Mouse (Mus musculus): ENCODE data around the gene Smco4. TPM values are rescaled to one million over a fixed set of nuclear protein-coding genes. Genes with fewer than 3 reads are reported as not detected.
A peak's percentile ranks its signal among the peaks of the same experiment; 100 is the strongest.

Smco4 gene
- polyA plus RNA-seq (2015; fragmentation: Nextera tagmentation; extraction: Ambion mirVana): 1.3 and 1.5 TPM in 2 replicates

DNA sequence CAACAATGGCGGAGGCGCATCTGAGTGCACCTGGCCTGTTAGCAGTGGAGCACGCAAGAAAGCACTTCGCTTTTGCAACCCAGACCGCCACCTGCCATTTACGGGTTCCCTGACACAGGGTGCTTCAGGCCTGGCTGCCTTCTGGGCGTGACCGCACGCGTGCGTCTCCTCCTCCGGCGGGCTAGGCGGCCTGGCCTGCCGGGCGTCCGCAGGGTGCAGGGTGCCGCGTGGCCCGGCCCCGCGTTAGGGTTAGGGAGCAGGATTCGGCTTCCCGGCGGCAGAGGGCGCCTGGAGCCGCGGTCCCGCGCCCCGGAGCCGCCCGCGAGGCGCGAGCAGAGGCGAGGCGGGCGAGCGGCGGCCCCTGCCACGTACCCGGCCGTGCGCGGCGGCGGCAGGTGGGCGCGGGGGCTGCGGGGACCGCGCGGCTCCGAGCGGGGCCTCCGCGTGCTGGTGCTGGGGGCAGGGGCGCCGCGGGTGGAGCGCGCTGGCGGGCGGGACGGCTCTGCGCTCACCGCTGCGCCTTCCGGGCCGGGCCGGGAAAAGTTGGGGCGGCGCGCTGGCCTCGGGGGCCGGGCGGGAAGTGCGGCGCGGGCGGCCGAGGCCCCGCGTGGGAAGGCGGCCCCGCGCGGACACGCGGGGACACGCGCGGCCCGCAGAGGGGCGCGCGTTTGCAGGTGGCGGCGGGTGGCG lies at the start of gene Smco4:
TSS of gene Smco4 (plus strand) at position 198 of the 690 bp plus-strand sequence.
- WGBS: under 1% methylated on average over 50 of the region's 101 CpGs
- H3K27ac ChIP-seq: 0 out of 2 replicates have a peak within 1 kb of the TSS, but pooled peaks have one; percentile 14
- peak within 1 kb of the TSS; percentile 88 for H3K4me2 ChIP-seq (replicated peaks)
- H3K27me3 ChIP-seq: peaks cover 9% of the 10 kb centered on the region; the same call in 1 of the 2 replicates
- H3K4me1 ChIP-seq (replicated peaks): peaks cover 22% of the 10 kb centered on the region
- no peaks in the 10 kb centered on the region for H3K36me3 ChIP-seq
- H3K4me3 ChIP-seq (replicated peaks): peak within 1 kb of the TSS; percentile 79
- H3K9me3 ChIP-seq: no peaks in the 10 kb centered on the region
- peak; percentile 90 for ATAC-seq
- H3K9ac ChIP-seq (replicated peaks): peak within 1 kb of the TSS; percentile 82

GRCm38 (mm10) chr9:15447397-15447796 lies 45.8 kb upstream of the Smco4 start:
- Histone ChIP-seq H3K4me3 (replicated peaks) (no peak overlapping the region), H3K36me3 (no peaks in the 10 kb centered on the region), H3K27me3 (no peaks in the 10 kb centered on the region), H3K9me3 (no peaks in the 10 kb centered on the region), H3K4me2 (replicated peaks) (no peak overlapping the region), H3K9ac (replicated peaks) (no peak overlapping the region), H3K27ac (no peak overlapping the region), H3K4me1 (replicated peaks) (peaks cover 8% of the 10 kb centered on the region)
- ATAC-seq: no peak
- WGBS: 93% methylated on average over 2 of the region's 2 CpGs

DNA sequence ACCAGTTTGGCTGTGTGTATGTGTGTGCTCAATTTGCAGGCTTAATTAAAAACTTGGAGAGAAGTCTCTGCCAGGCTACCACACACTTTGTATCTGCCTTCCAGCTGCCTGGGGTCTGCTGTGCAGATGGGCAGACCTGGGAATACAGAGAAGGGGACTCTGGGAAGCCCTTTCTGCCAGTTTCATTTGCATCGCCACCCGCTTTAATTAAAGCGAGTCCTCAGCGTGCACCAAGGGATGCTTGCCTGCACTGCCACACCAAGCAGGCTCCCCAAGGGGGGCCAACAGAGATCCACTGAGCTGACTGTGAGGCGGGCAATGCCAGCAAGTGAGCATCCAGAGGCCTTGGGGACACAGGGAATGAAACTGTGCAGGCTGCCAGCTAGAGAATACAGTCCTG lies 42.3 kb upstream of the Smco4 start:
- no peak overlapping the region for H3K27ac ChIP-seq
- H3K27me3 ChIP-seq: no peaks in the 10 kb centered on the region
- no peak overlapping the region for H3K9ac ChIP-seq (replicated peaks)
- no peak overlapping the region for H3K4me2 ChIP-seq (replicated peaks)
- no peak overlapping the region for H3K4me3 ChIP-seq (replicated peaks)
- peaks cover 8% of the 10 kb centered on the region for H3K4me1 ChIP-seq (replicated peaks)
- H3K36me3 ChIP-seq: no peaks in the 10 kb centered on the region
- no peaks in the 10 kb centered on the region for H3K9me3 ChIP-seq
- peak; percentile 77 for ATAC-seq
- WGBS: 35% methylated on average over 5 of the region's 5 CpGs

DNA sequence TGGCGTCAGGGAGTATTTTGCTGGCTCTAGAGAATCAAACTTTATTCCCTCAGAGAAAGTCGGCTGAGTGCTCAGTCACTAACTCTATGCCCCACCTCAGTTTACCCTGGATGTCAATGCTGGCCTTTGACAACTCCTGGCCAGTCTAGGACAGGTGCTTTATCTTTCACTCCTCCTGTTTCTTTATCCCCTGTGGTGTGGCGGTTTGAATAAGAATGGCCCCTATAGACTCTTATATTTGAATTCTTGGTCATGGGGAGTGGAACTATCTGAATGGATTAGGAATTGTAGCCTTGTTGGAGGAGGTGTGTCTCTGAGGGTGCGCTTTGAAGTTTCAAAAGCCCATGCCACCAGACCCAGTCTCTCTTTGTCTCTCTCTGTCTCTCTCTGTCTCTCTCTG lies 21.0 kb upstream of the Smco4 start:
- H3K4me2 ChIP-seq (replicated peaks): no peak overlapping the region
- no peaks in the 10 kb centered on the region for H3K9me3 ChIP-seq
- no peaks in the 10 kb centered on the region for H3K4me1 ChIP-seq (replicated peaks)
- no peaks in the 10 kb centered on the region for H3K27me3 ChIP-seq
- 54% methylated on average over 4 of the region's 4 CpGs for WGBS
- H3K36me3 ChIP-seq: no peaks in the 10 kb centered on the region
- H3K27ac ChIP-seq: no peak overlapping the region
- ATAC-seq: no peak
- H3K4me3 ChIP-seq (replicated peaks): no peak overlapping the region
- no peak overlapping the region for H3K9ac ChIP-seq (replicated peaks)

GRCm38 (mm10) chr9:15473206-15473605 lies 20.0 kb upstream of the Smco4 start:
- WGBS: 100% methylated on average over 1 of the region's 1 CpGs
- no peak overlapping the region for H3K9ac ChIP-seq (replicated peaks)

GRCm38 (mm10) chr9:15477556-15477955 lies 15.7 kb upstream of the Smco4 start:
- Histone ChIP-seq H3K36me3 (no peaks in the 10 kb centered on the region), H3K27me3 (no peaks in the 10 kb centered on the region), H3K9me3 (no peaks in the 10 kb centered on the region), H3K4me1 (replicated peaks) (no peaks in the 10 kb centered on the region), H3K9ac (replicated peaks) (no peak overlapping the region), H3K4me2 (replicated peaks) (no peak overlapping the region), H3K27ac (no peak overlapping the region), H3K4me3 (replicated peaks) (no peak overlapping the region)
- no peak for ATAC-seq
- 94% methylated on average over 10 of the region's 10 CpGs for WGBS

More at GRCm38 (mm10) chr9:15473206-15473605, 20.0 kb upstream of the Smco4 start:
- Histone ChIP-seq H3K27me3 (no peaks in the 10 kb centered on the region), H3K4me1 (replicated peaks) (no peaks in the 10 kb centered on the region), H3K4me2 (replicated peaks) (no peak overlapping the region), H3K9me3 (no peaks in the 10 kb centered on the region), H3K27ac (no peak overlapping the region), H3K4me3 (replicated peaks) (no peak overlapping the region), H3K36me3 (no peaks in the 10 kb centered on the region)
- ATAC-seq: no peak

DNA sequence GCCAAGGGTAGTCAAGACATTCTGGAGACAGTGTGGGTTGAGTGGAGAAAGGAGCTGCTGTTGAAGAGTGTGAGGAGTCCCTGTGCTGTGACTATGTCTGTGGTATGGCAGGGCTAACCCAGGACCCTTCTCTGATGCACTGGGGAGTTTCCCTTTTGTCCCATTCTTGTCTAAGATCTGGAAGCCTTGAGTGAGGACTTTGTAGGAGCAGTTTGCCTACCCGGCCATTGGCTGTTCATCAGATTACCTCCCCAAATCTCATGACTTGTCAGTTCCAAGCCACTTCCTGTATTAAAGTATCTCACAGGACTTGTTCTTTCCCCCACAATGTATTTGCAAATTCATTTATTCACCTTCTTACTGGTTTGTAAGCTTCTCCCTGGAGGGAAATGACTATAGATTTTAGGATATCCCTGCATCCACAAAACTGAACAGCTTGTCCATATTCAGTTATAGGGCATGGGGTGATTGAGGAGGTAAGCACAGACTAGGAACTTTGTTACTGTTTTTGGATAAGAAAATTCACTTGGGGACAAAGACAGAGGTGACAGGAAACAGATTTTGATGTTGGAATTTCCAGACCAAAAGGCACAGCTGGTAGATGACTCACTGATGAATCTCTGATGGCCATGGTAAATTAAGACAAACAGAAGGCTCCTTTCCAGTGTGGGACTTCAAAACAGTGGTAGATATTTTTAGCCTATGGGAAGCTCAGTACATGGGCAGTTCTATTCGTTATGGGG lies 5.4 kb upstream of the Smco4 start:
- no peak overlapping the region for H3K9ac ChIP-seq (replicated peaks)
- WGBS: 57% methylated on average over 2 of the region's 2 CpGs
- no peak for ATAC-seq

GRCm38 (mm10) chr9:15489293-15489692 lies 3.9 kb upstream of the Smco4 start:
- no peak overlapping the region for H3K4me3 ChIP-seq (replicated peaks)
- H3K4me2 ChIP-seq (replicated peaks): no peak overlapping the region
- H3K9ac ChIP-seq (replicated peaks): no peak overlapping the region
- H3K9me3 ChIP-seq: no peaks in the 10 kb centered on the region
- H3K4me1 ChIP-seq (replicated peaks): peaks cover 4% of the 10 kb centered on the region
- ATAC-seq: no peak
- H3K27me3 ChIP-seq: peaks cover 9% of the 10 kb centered on the region; the same call in 1 of the 2 replicates
- no peaks in the 10 kb centered on the region for H3K36me3 ChIP-seq
- no peak overlapping the region for H3K27ac ChIP-seq

More for the DNA sequence above, 5.4 kb upstream of the Smco4 start:
- H3K4me2 ChIP-seq (replicated peaks): no peak overlapping the region
- H3K27me3 ChIP-seq: peaks cover 9% of the 10 kb centered on the region; the same call in 1 of the 2 replicates
- H3K4me3 ChIP-seq (replicated peaks): no peak overlapping the region
- H3K36me3 ChIP-seq: no peaks in the 10 kb centered on the region
- no peaks in the 10 kb centered on the region; the same call in 1 of the 2 replicates for H3K4me1 ChIP-seq (replicated peaks)
- no peak overlapping the region for H3K27ac ChIP-seq
- H3K9me3 ChIP-seq: no peaks in the 10 kb centered on the region

- WGBS: 77% methylated on average over 8 of the region's 8 CpGs
- no peak for ATAC-seq
- Histone ChIP-seq H3K9ac (replicated peaks) (no peak overlapping the region), H3K27me3 (peaks cover 9% of the 10 kb centered on the region; the same call in 1 of the 2 replicates), H3K27ac (no peak overlapping the region), H3K9me3 (no peaks in the 10 kb centered on the region), H3K4me1 (replicated peaks) (peaks cover 12% of the 10 kb centered on the region), H3K36me3 (no peaks in the 10 kb centered on the region), H3K4me3 (replicated peaks) (no peak overlapping the region), H3K4me2 (replicated peaks) (no peak overlapping the region)
Measured at GRCm38 (mm10) chr9:15490331-15491100, 2.7 kb upstream of the Smco4 start.

DNA sequence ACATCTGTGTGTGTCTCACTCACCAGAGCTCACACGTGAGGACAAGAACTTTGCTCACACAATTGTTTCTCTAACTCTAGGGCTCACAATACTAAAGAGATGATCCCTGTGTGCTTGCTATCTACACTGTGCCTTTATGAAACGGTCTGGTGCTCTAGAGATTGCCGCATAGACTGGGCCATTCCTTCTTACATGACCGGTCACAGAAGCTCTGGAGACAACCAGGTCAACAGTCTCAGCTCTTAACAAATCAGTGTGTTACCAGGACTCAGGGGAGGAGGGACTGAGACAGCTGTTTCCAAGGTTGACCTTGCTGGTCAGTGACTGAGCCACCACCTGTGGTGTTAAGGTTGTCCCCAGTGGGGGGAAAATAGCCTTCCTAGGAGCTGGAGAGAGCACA lies 1.5 kb upstream of the Smco4 start:
- H3K9ac ChIP-seq (replicated peaks): no peak overlapping the region
- no peaks in the 10 kb centered on the region for H3K36me3 ChIP-seq
- no peak overlapping the region for H3K27ac ChIP-seq
- H3K4me3 ChIP-seq (replicated peaks): no peak overlapping the region
- no peaks in the 10 kb centered on the region for H3K9me3 ChIP-seq
- H3K27me3 ChIP-seq: peaks cover 9% of the 10 kb centered on the region; the same call in 1 of the 2 replicates
- peaks cover 22% of the 10 kb centered on the region for H3K4me1 ChIP-seq (replicated peaks)
- ATAC-seq: no peak
- no peak overlapping the region for H3K4me2 ChIP-seq (replicated peaks)
- WGBS: 83% methylated on average over 4 of the region's 4 CpGs

DNA sequence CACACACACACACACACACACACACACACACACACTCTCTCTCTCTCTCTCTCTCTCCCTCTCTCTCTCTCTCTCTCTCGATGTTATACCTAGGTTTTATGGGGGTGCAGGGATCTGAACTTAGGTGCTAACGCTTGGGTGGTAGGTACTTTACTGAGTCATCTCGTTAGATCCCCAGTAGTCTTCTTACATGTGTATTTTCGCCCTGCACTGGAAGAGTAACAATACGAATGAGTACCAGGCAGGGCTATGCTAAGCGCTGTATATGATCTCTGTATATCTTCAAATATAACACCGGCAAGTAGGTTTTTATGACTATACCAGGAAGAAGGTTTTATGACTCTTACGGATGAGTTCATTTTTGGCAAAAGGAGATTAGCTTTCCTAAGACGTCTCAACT lies 831 bp upstream of the Smco4 start:
- Histone ChIP-seq H3K27ac (no peak overlapping the region), H3K4me3 (replicated peaks) (no peak overlapping the region), H3K4me2 (replicated peaks) (no peak overlapping the region), H3K4me1 (replicated peaks) (peaks cover 22% of the 10 kb centered on the region), H3K9ac (replicated peaks) (no peak overlapping the region), H3K36me3 (no peaks in the 10 kb centered on the region), H3K9me3 (no peaks in the 10 kb centered on the region), H3K27me3 (peaks cover 9% of the 10 kb centered on the region; the same call in 1 of the 2 replicates)
- ATAC-seq: no peak
- WGBS: 87% methylated on average over 9 of the region's 9 CpGs
